Mouse (Mus musculus) MEL (cell line): Measurements from ENCODE around the gene Btg1. TPM values are rescaled to one million over a fixed set of nuclear protein-coding genes. Genes with fewer than 3 reads are reported as not detected.

Source experiments
- DNase-seq: peaks from one replicate; pipeline ENCODE4 v3.0.0; 2011; ENCODE audit warnings: low read depth, low spot score
- H3K27ac ChIP-seq: 2 replicates; pipeline ENCODE4 v1.5.1; 2012; ENCODE audit warnings: low read depth, mild to moderate bottlenecking, control low read depth, low read length, moderate library complexity; ENCODE audit not compliant: control insufficient read depth
- H3K27me3 ChIP-seq, 2 experiments: fragments of 150-350 bp in 1 of 2; sonication (generic) in 1 of 2; 2 replicates each; pipeline ENCODE4 v1.6.1; 2012; ENCODE audit warnings: low read length in 2 of 2, mild to moderate bottlenecking in 2 of 2, improper control_type of control experiment in 1 of 2, moderate library complexity in 1 of 2; ENCODE audit not compliant: insufficient read depth in 2 of 2, control insufficient read depth in 1 of 2
- H3K36me3 ChIP-seq, 2 experiments: 2 replicates each; pipeline ENCODE4 v1.6.1; 2012 to 2014; ENCODE audit warnings: low read length in 2 of 2, improper control_type of control experiment in 1 of 2, inconsistent platforms in 1 of 2, mild to moderate bottlenecking in 1 of 2; ENCODE audit not compliant: insufficient read depth in 2 of 2, control insufficient read depth in 1 of 2
- H3K4me1 ChIP-seq, 2 experiments: fragments of 150-350 bp in 1 of 2; sonication (generic) in 1 of 2; 2 replicates each; pipeline ENCODE4 v1.6.1; 2012; ENCODE audit warnings: low read length in 2 of 2, improper control_type of control experiment in 1 of 2, mild to moderate bottlenecking in 1 of 2; ENCODE audit not compliant: insufficient read depth in 2 of 2, control insufficient read depth in 1 of 2
- H3K4me3 ChIP-seq, 2 experiments: fragments of 150-350 bp in 1 of 2; sonication (generic) in 1 of 2; 2 replicates each; pipeline ENCODE4 v1.5.1; 2012; ENCODE audit warnings: low read depth in 2 of 2, low read length in 2 of 2, mild to moderate bottlenecking in 2 of 2, moderate library complexity in 2 of 2, control low read depth in 1 of 2, improper control_type of control experiment in 1 of 2; ENCODE audit not compliant: control insufficient read depth in 1 of 2, insufficient read depth in 1 of 2
- H3K79me2 ChIP-seq: 2 replicates; pipeline ENCODE4 v1.6.1; 2012; ENCODE audit warnings: mild to moderate bottlenecking, low read length, moderate library complexity; ENCODE audit not compliant: control insufficient read depth, poor library complexity, insufficient read depth
- H3K9ac ChIP-seq: 2 replicates; pipeline ENCODE4 v1.6.1; 2012; ENCODE audit warnings: low read depth, mild to moderate bottlenecking, control low read depth, low read length, moderate library complexity; ENCODE audit not compliant: control insufficient read depth, poor library complexity, severe bottlenecking
- H3K9me3 ChIP-seq: fragments of 150-350 bp; sonication (generic); replicated peaks from 2 replicates; pipeline ENCODE4 v1.6.1; 2012; ENCODE audit warnings: mild to moderate bottlenecking, low read length, improper control_type of control experiment, moderate library complexity; ENCODE audit not compliant: insufficient read depth
- CHD1 ChIP-seq: IDR thresholded peaks from 2 replicates; pipeline ENCODE4 v1.6.1; 2012; ENCODE audit warnings: low read depth, mild to moderate bottlenecking, inconsistent platforms, low read length, improper control_type of control experiment
- CHD2 ChIP-seq: IDR thresholded peaks from 2 replicates; pipeline ENCODE4 v1.6.1; 2011; ENCODE audit warnings: low read length, improper control_type of control experiment
- CTCF ChIP-seq, 3 experiments: IDR thresholded peaks in 2 of 3; conservative IDR thresholded peaks in 1 of 3; 2 replicates each; pipeline ENCODE4 v1.5.1; 2011 to 2012; ENCODE audit warnings: low read length in 3 of 3, low read depth in 2 of 3, mild to moderate bottlenecking in 2 of 3, improper control_type of control experiment in 1 of 3, inconsistent platforms in 1 of 3, mixed read lengths in 1 of 3, moderate library complexity in 1 of 3; ENCODE audit not compliant: control insufficient read depth in 1 of 3, insufficient read depth in 1 of 3, poor library complexity in 1 of 3, severe bottlenecking in 1 of 3
- ELF1 ChIP-seq: IDR thresholded peaks from 2 replicates; pipeline ENCODE4 v1.6.1; 2014; ENCODE audit warnings: low read depth, mild to moderate bottlenecking, inconsistent platforms, low read length, improper control_type of control experiment, moderate library complexity
- GABPA ChIP-seq: IDR thresholded peaks from 2 replicates; pipeline ENCODE4 v1.6.1; 2012; ENCODE audit warnings: low read depth, mild to moderate bottlenecking, inconsistent platforms, low read length, improper control_type of control experiment, moderate library complexity
- GATA1 ChIP-seq: IDR thresholded peaks from 2 replicates; pipeline ENCODE4 v1.6.1; 2011; ENCODE audit warnings: low read depth, low read length, improper control_type of control experiment
- MAZ ChIP-seq: IDR thresholded peaks from 2 replicates; pipeline ENCODE4 v1.6.1; 2012; ENCODE audit warnings: low read depth, mild to moderate bottlenecking, inconsistent platforms, low read length, improper control_type of control experiment
- MXI1 ChIP-seq: IDR thresholded peaks from 2 replicates; pipeline ENCODE4 v1.6.1; 2011; ENCODE audit warnings: mild to moderate bottlenecking, low read depth, low read length, improper control_type of control experiment
- MYB ChIP-seq: IDR thresholded peaks from 2 replicates; pipeline ENCODE4 v1.6.1; 2011; ENCODE audit warnings: mild to moderate bottlenecking, low read depth, low read length, improper control_type of control experiment
- NRF1 ChIP-seq: IDR thresholded peaks from 2 replicates; pipeline ENCODE4 v1.6.1; 2014; ENCODE audit warnings: low read depth, mild to moderate bottlenecking, inconsistent platforms, low read length, improper control_type of control experiment, moderate library complexity; ENCODE audit not compliant: poor library complexity, insufficient read depth, severe bottlenecking
- POLR2A ChIP-seq, 2 experiments: IDR thresholded peaks; 2 replicates each; pipeline ENCODE4 v1.6.1; 2011 to 2012; ENCODE audit warnings: low read length in 2 of 2, mild to moderate bottlenecking in 2 of 2, control low read depth in 1 of 2, improper control_type of control experiment in 1 of 2, low read depth in 1 of 2, moderate library complexity in 1 of 2; ENCODE audit not compliant: control insufficient read depth in 1 of 2, insufficient read depth in 1 of 2, poor library complexity in 1 of 2
- POLR2AphosphoS2 ChIP-seq: IDR thresholded peaks from 2 replicates; pipeline ENCODE4 v1.6.1; 2011; ENCODE audit warnings: low read length, improper control_type of control experiment
- RAD21 ChIP-seq: IDR thresholded peaks from 2 replicates; pipeline ENCODE4 v1.6.1; 2011; ENCODE audit warnings: mild to moderate bottlenecking, low read depth, low read length, improper control_type of control experiment
- SIN3A ChIP-seq: IDR thresholded peaks from 2 replicates; pipeline ENCODE4 v1.6.1; 2012; ENCODE audit warnings: low read length, improper control_type of control experiment, inconsistent platforms
- TAL1 ChIP-seq: IDR thresholded peaks from 2 replicates; pipeline ENCODE4 v1.6.1; 2012; ENCODE audit warnings: mild to moderate bottlenecking, inconsistent platforms, low read length, moderate library complexity, mixed read lengths
- TBP ChIP-seq: IDR thresholded peaks from 2 replicates; pipeline ENCODE4 v1.8.0; 2011; ENCODE audit warnings: low read depth, low read length, improper control_type of control experiment
- ZC3H11A ChIP-seq: IDR thresholded peaks from 2 replicates; pipeline ENCODE4 v1.6.1; 2012; ENCODE audit warnings: low read depth, mild to moderate bottlenecking, inconsistent platforms, low read length, improper control_type of control experiment
- ZKSCAN1 ChIP-seq: IDR thresholded peaks from 2 replicates; pipeline ENCODE4 v1.6.1; 2012; ENCODE audit warnings: low read depth, mild to moderate bottlenecking, inconsistent platforms, low read length, improper control_type of control experiment, moderate library complexity
- ZMIZ1 ChIP-seq: IDR thresholded peaks from 2 replicates; pipeline ENCODE4 v1.6.1; 2012; ENCODE audit warnings: low read depth, mild to moderate bottlenecking, inconsistent platforms, low read length, improper control_type of control experiment, moderate library complexity
- polyA plus RNA-seq, 2 experiments: library from polyadenylated mRNA; stranded (reverse) in 1 of 2; unstranded in 1 of 2; fragments of >175 nt in 1 of 2; fragments of >200 nt in 1 of 2; gene quantifications; 2 replicates each; pipeline versions ENCODE4 v1.2.1 to v1.2.4; 2012; ENCODE audit warnings: low replicate concordance in 2 of 2, low read depth in 1 of 2; ENCODE audit not compliant: insufficient read length in 2 of 2, insufficient read depth in 1 of 2, missing spikeins in 1 of 2
- total RNA-seq: library from RNA; depleted of rRNA; stranded (reverse); fragments of 300-350 nt; gene quantifications from 2 replicates; pipeline ENCODE4 v1.2.3, GENCODE M21; 2012

The Btg1 gene
- total and polyA plus RNA-seq, 3 experiments = 2.0 to 4.8 TPM; not detected in 1

- Histone ChIP-seq H3K9me3 (no peaks in the 10 kb centered on the region), H3K9ac (no peak overlapping the region), H3K36me3 (no peaks in the 10 kb centered on the region), H3K4me1 (no peaks in the 10 kb centered on the region), H3K27me3 (no peaks in the 10 kb centered on the region), H3K27ac (no peak overlapping the region), H3K4me3 (no peak overlapping the region), H3K79me2 (no peaks in the 10 kb centered on the region)
- TF ChIP-seq POLR2AphosphoS2 (no peak), ELF1 (no peak), POLR2A (IDR thresholded peaks at IDR 0.05; ENCODE audit: control insufficient read depth in 1 of 2, insufficient read depth in 1 of 2, low read depth in 1 of 2, low read length in 2 of 2, poor library complexity in 1 of 2) (no peak), SIN3A (no peak), TAL1 (no peak), ZMIZ1 (no peak), MAZ (no peak), CHD2 (no peak), ZC3H11A (no peak), RAD21 (no peak), CTCF (IDR thresholded peaks at IDR 0.05 in 2 of 3, conservative IDR thresholded peaks at IDR 0.05 in 1 of 3; ENCODE audit: control insufficient read depth in 1 of 3, insufficient read depth in 1 of 3, low read depth in 2 of 3, low read length in 3 of 3, poor library complexity in 1 of 3, severe bottlenecking in 1 of 3) (no peak)
- no peak for DNase-seq
Observed at GRCm38 (mm10) chr10:96574786-96575185, 42.0 kb upstream of the Btg1 start.

GRCm38 (mm10) chr10:96575338-96575737 is 41.5 kb upstream of the Btg1 start:
- no peak for TF ChIP-seq GABPA
- no peak for TF ChIP-seq MYB
- TF ChIP-seq NRF1 = no peak
- no peak for TF ChIP-seq POLR2AphosphoS2
- no peak for TF ChIP-seq TBP
- no peak for TF ChIP-seq GATA1
- no peak for TF ChIP-seq MXI1
- TF ChIP-seq ZKSCAN1 = no peak
- TF ChIP-seq MAZ = no peak
- TF ChIP-seq CHD1 = no peak
- no peaks in the 10 kb centered on the region for H3K79me2 ChIP-seq
- no peaks in the 10 kb centered on the region for H3K4me1 ChIP-seq
- no peak overlapping the region for H3K27ac ChIP-seq
- H3K9me3 ChIP-seq = no peaks in the 10 kb centered on the region
- no peak overlapping the region for H3K4me3 ChIP-seq
- H3K9ac ChIP-seq = no peak overlapping the region
- no peaks in the 10 kb centered on the region for H3K27me3 ChIP-seq
- no peak for DNase-seq
- H3K36me3 ChIP-seq = no peaks in the 10 kb centered on the region
